Mouse (Mus musculus) ZHBTc4 (cell line): ENCODE measurements around the gene Olfr1286.

ENCODE experiments used
- DNase-seq: peaks from one replicate; pipeline ENCODE4 v3.0.0-alpha.2; 2011; ENCODE audit warnings: low read depth, low spot score

Gene Olfr1286

GRCm38 (mm10) chr2:111422931-111423330 lies at the start of gene Olfr1286:
Gene Olfr1286 (minus strand): TSS chr2:111423115.
- no peak for DNase-seq

GRCm38 (mm10) chr2:111448842-111449241 lies 25.9 kb upstream of the Olfr1286 start, which contains the start of gene Olfr1287:
Gene Olfr1287 (plus strand): TSS chr2:111449142.
- DNase-seq, result no peak

- DNase-seq, result no peak
Observed at GRCm38 (mm10) chr2:111375222-111375621, 47.7 kb downstream of the Olfr1286 start, which contains the start of gene Olfr1284. Gene Olfr1284 (plus strand): TSS chr2:111375522.
